Mouse (Mus musculus) left cerebral cortex, adult 9 months (tissue): ENCODE data around the gene Gm8765.
"Not testable (repeated sequence)": the region's sequence is repeated elsewhere in the genome, so short reads cannot be mapped to it uniquely, and the experiment has no call there.

Experiments used
- DNase-seq, 2 experiments: peaks; one replicate each; pipeline ENCODE4 v3.0.0; 2022; ENCODE audit warnings: low spot score in 2 of 2

The Gm8765 gene

GRCm38 (mm10) chr13:50698012-50698411 lies at the start of gene Gm8765:
Gene Gm8765, plus strand, starts transcription at chr13:50698312.
- not testable (repeated sequence) for DNase-seq

DNA sequence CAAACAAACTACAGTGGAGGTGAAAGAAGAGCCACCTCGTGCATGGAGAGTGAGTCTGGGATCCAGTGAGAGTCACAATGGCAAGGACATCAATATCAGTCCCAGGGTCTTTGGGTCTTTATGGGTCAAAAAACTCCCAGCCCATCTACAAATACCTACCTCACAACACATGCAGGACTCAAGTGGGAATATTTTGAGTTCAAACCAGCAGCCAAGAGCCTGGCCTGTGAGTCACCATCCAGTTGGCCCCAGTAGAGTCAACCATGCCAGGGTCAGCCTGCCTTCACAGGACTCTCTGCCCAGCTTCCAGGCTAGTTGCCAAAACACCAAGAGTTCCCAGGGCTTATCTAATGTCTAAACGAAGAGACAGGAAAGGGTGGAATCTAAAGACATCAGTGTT lies 49.3 kb upstream of the Gm8765 start:
- not testable (repeated sequence) for DNase-seq

GRCm38 (mm10) chr13:50750282-50750681 lies 52.2 kb downstream of the Gm8765 start:
- not testable (repeated sequence) for DNase-seq

DNA sequence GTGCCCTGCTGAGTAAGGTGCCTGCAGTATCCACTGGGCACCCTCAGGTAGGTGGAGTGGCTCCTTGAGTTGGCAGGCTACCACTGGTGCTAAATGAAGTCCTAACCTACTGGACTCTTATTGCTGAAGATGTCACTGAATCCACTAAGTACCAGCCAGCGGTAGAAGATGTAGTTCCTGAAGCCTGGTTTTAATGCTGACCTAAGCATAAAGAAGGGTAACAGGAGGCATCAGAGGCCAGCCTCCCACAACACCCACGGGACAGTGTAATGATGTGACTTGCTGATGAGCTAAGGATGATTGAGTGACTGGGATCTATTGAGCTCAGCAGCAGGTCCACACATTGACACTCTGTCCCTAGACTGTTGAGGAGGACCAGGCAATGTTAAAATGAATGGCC lies 53.6 kb downstream of the Gm8765 start:
- no peak for DNase-seq

GRCm38 (mm10) chr13:50752961-50753360 lies 54.8 kb downstream of the Gm8765 start:
- not testable (repeated sequence) for DNase-seq
